Mouse (Mus musculus): Measurements from ENCODE around the gene Flvcr2. TPM values are rescaled to one million over a fixed set of nuclear protein-coding genes. Genes with fewer than 3 reads are reported as not detected.

Gene Flvcr2
- polyA plus RNA-seq, 1 experiment = 0.47 TPM

GRCm38 (mm10) chr12:85761471-85761870 is 15.1 kb downstream of the Flvcr2 start:
- H3K27ac ChIP-seq (ENCODE audit: control insufficient read depth, insufficient read depth, low read length) = no peak overlapping the region
- WGBS = 81% methylated on average over 4 of the region's 4 CpGs
- H3K36me3 ChIP-seq (ENCODE audit: control insufficient read depth, insufficient read depth, low read length) = no peaks in the 10 kb centered on the region
- TF ChIP-seq CTCF (IDR thresholded peaks at IDR 0.05; ENCODE audit: borderline replicate concordance, control insufficient read depth, extremely low read depth, insufficient read depth, low read length, poor library complexity) (no peak), POLR2A (IDR thresholded peaks at IDR 0.05; ENCODE audit: control insufficient read depth, extremely low read depth, insufficient read depth, low read length, poor library complexity) (no peak)
- H3K27me3 ChIP-seq (ENCODE audit: control insufficient read depth, insufficient read depth, low read length) = no peaks in the 10 kb centered on the region
- DNase-seq = no peak
- H3K4me1 ChIP-seq (replicated peaks; ENCODE audit: control insufficient read depth, insufficient read depth, low read length) = no peaks in the 10 kb centered on the region
- no peak overlapping the region for H3K4me3 ChIP-seq (ENCODE audit: control insufficient read depth, insufficient read depth, low read length)

- 63% methylated on average over 1 of the region's 1 CpGs for WGBS
- Histone ChIP-seq H3K27ac (ENCODE audit: control insufficient read depth, insufficient read depth, low read length) (no peak overlapping the region), H3K27me3 (ENCODE audit: control insufficient read depth, insufficient read depth, low read length) (no peaks in the 10 kb centered on the region)
Measured at GRCm38 (mm10) chr12:85764686-85765085, 18.3 kb downstream of the Flvcr2 start.

GRCm38 (mm10) chr12:85766287-85766686 is 19.9 kb downstream of the Flvcr2 start:
- no peaks in the 10 kb centered on the region for H3K36me3 ChIP-seq (ENCODE audit: control insufficient read depth, insufficient read depth, low read length)
- no peak overlapping the region for H3K4me3 ChIP-seq (ENCODE audit: control insufficient read depth, insufficient read depth, low read length)
- 94% methylated on average over 3 of the region's 3 CpGs for WGBS
- no peak for TF ChIP-seq CTCF (IDR thresholded peaks at IDR 0.05; ENCODE audit: borderline replicate concordance, control insufficient read depth, extremely low read depth, insufficient read depth, low read length, poor library complexity)
- TF ChIP-seq POLR2A (IDR thresholded peaks at IDR 0.05; ENCODE audit: control insufficient read depth, extremely low read depth, insufficient read depth, low read length, poor library complexity) = no peak
- no peaks in the 10 kb centered on the region for H3K27me3 ChIP-seq (ENCODE audit: control insufficient read depth, insufficient read depth, low read length)
- H3K4me1 ChIP-seq (replicated peaks; ENCODE audit: control insufficient read depth, insufficient read depth, low read length) = no peaks in the 10 kb centered on the region
- no peak for DNase-seq
- no peak overlapping the region for H3K27ac ChIP-seq (ENCODE audit: control insufficient read depth, insufficient read depth, low read length)

More at GRCm38 (mm10) chr12:85764686-85765085, 18.3 kb downstream of the Flvcr2 start:
- TF ChIP-seq POLR2A (IDR thresholded peaks at IDR 0.05; ENCODE audit: control insufficient read depth, extremely low read depth, insufficient read depth, low read length, poor library complexity) (no peak), CTCF (IDR thresholded peaks at IDR 0.05; ENCODE audit: borderline replicate concordance, control insufficient read depth, extremely low read depth, insufficient read depth, low read length, poor library complexity) (no peak)
- no peaks in the 10 kb centered on the region for H3K4me1 ChIP-seq (replicated peaks; ENCODE audit: control insufficient read depth, insufficient read depth, low read length)
- H3K4me3 ChIP-seq (ENCODE audit: control insufficient read depth, insufficient read depth, low read length) = no peak overlapping the region
- no peak for DNase-seq
- H3K36me3 ChIP-seq (ENCODE audit: control insufficient read depth, insufficient read depth, low read length) = no peaks in the 10 kb centered on the region

GRCm38 (mm10) chr12:85767750-85768149 is 21.4 kb downstream of the Flvcr2 start:
- DNase-seq = no peak
- H3K27me3 ChIP-seq (ENCODE audit: control insufficient read depth, insufficient read depth, low read length) = no peaks in the 10 kb centered on the region
- TF ChIP-seq CTCF (IDR thresholded peaks at IDR 0.05; ENCODE audit: borderline replicate concordance, control insufficient read depth, extremely low read depth, insufficient read depth, low read length, poor library complexity) (no peak), POLR2A (IDR thresholded peaks at IDR 0.05; ENCODE audit: control insufficient read depth, extremely low read depth, insufficient read depth, low read length, poor library complexity) (no peak)
- no peak overlapping the region for H3K4me3 ChIP-seq (ENCODE audit: control insufficient read depth, insufficient read depth, low read length)
- H3K27ac ChIP-seq (ENCODE audit: control insufficient read depth, insufficient read depth, low read length) = no peak overlapping the region
- no peaks in the 10 kb centered on the region for H3K36me3 ChIP-seq (ENCODE audit: control insufficient read depth, insufficient read depth, low read length)
- WGBS = 68% methylated on average over 4 of the region's 4 CpGs
- no peaks in the 10 kb centered on the region for H3K4me1 ChIP-seq (replicated peaks; ENCODE audit: control insufficient read depth, insufficient read depth, low read length)

GRCm38 (mm10) chr12:85771356-85771755 is 25.0 kb downstream of the Flvcr2 start:
- Histone ChIP-seq H3K4me3 (ENCODE audit: control insufficient read depth, insufficient read depth, low read length) (no peak overlapping the region), H3K36me3 (ENCODE audit: control insufficient read depth, insufficient read depth, low read length) (no peaks in the 10 kb centered on the region), H3K27me3 (ENCODE audit: control insufficient read depth, insufficient read depth, low read length) (no peaks in the 10 kb centered on the region), H3K4me1 (replicated peaks; ENCODE audit: control insufficient read depth, insufficient read depth, low read length) (no peaks in the 10 kb centered on the region), H3K27ac (ENCODE audit: control insufficient read depth, insufficient read depth, low read length) (no peak overlapping the region)
- 29% methylated on average over 3 of the region's 3 CpGs for WGBS
- no peak for DNase-seq
- TF ChIP-seq POLR2A (IDR thresholded peaks at IDR 0.05; ENCODE audit: control insufficient read depth, extremely low read depth, insufficient read depth, low read length, poor library complexity) (no peak), CTCF (IDR thresholded peaks at IDR 0.05; ENCODE audit: borderline replicate concordance, control insufficient read depth, extremely low read depth, insufficient read depth, low read length, poor library complexity) (no peak)

GRCm38 (mm10) chr12:85778962-85779361 is 32.6 kb downstream of the Flvcr2 start:
- Histone ChIP-seq H3K36me3 (ENCODE audit: control insufficient read depth, insufficient read depth, low read length) (no peaks in the 10 kb centered on the region), H3K4me1 (replicated peaks; ENCODE audit: control insufficient read depth, insufficient read depth, low read length) (no peaks in the 10 kb centered on the region), H3K27me3 (ENCODE audit: control insufficient read depth, insufficient read depth, low read length) (no peaks in the 10 kb centered on the region), H3K4me3 (ENCODE audit: control insufficient read depth, insufficient read depth, low read length) (no peak overlapping the region), H3K27ac (ENCODE audit: control insufficient read depth, insufficient read depth, low read length) (no peak overlapping the region)
- WGBS = 96% methylated on average over 3 of the region's 3 CpGs
- DNase-seq = no peak
- TF ChIP-seq POLR2A (IDR thresholded peaks at IDR 0.05; ENCODE audit: control insufficient read depth, extremely low read depth, insufficient read depth, low read length, poor library complexity) (no peak), CTCF (IDR thresholded peaks at IDR 0.05; ENCODE audit: borderline replicate concordance, control insufficient read depth, extremely low read depth, insufficient read depth, low read length, poor library complexity) (no peak)

GRCm38 (mm10) chr12:85779707-85780106 is 33.4 kb downstream of the Flvcr2 start:
- TF ChIP-seq POLR2A (IDR thresholded peaks at IDR 0.05; ENCODE audit: control insufficient read depth, extremely low read depth, insufficient read depth, low read length, poor library complexity) (no peak), CTCF (IDR thresholded peaks at IDR 0.05; ENCODE audit: borderline replicate concordance, control insufficient read depth, extremely low read depth, insufficient read depth, low read length, poor library complexity) (no peak)
- Histone ChIP-seq H3K4me3 (ENCODE audit: control insufficient read depth, insufficient read depth, low read length) (no peak overlapping the region), H3K36me3 (ENCODE audit: control insufficient read depth, insufficient read depth, low read length) (no peaks in the 10 kb centered on the region), H3K27ac (ENCODE audit: control insufficient read depth, insufficient read depth, low read length) (no peak overlapping the region), H3K4me1 (replicated peaks; ENCODE audit: control insufficient read depth, insufficient read depth, low read length) (no peaks in the 10 kb centered on the region), H3K27me3 (ENCODE audit: control insufficient read depth, insufficient read depth, low read length) (no peaks in the 10 kb centered on the region)
- WGBS = 97% methylated on average over 5 of the region's 5 CpGs
- no peak for DNase-seq

Measured in thymus, adult 2 months (tissue).